Mouse (Mus musculus) right cerebral cortex, postnatal 10 days (tissue): ENCODE measurements around the gene Src.
A peak's percentile ranks its signal among the peaks of the same experiment; 100 is the strongest.
"Not testable (repeated sequence)": the region's sequence is repeated elsewhere in the genome, so short reads cannot be mapped to it uniquely, and the experiment has no call there.

ENCODE experiments used
- DNase-seq, 2 experiments: peaks; one replicate each; pipeline ENCODE4 v3.0.0; 2021; ENCODE audit warnings: low spot score in 2 of 2

Src gene

GRCm38 (mm10) chr2:157418206-157418605, at the start of gene Src:
Gene Src (plus strand): TSS chr2:157418444.
- no peak for DNase-seq

- no peak for DNase-seq
These were observed 46.5 kb upstream of the Src start for GRCm38 (mm10) chr2:157371696-157372095.

- DNase-seq: no peak
These were observed 44.6 kb upstream of the Src start for GRCm38 (mm10) chr2:157373681-157374080.

GRCm38 (mm10) chr2:157375051-157375450, 43.2 kb upstream of the Src start:
- no peak for DNase-seq

GRCm38 (mm10) chr2:157375794-157376757, 42.2 kb upstream of the Src start:
- no peak for DNase-seq

GRCm38 (mm10) chr2:157376995-157377394, 41.2 kb upstream of the Src start:
- no peak for DNase-seq

GRCm38 (mm10) chr2:157384836-157385235, 33.4 kb upstream of the Src start:
- DNase-seq: no peak

- not testable (repeated sequence) for DNase-seq
These were observed 29.2 kb upstream of the Src start for GRCm38 (mm10) chr2:157388901-157389590.

GRCm38 (mm10) chr2:157389591-157389921, 28.7 kb upstream of the Src start:
- no peak for DNase-seq

GRCm38 (mm10) chr2:157392331-157392730, 25.9 kb upstream of the Src start:
- DNase-seq: no peak

GRCm38 (mm10) chr2:157393549-157393948, 24.7 kb upstream of the Src start:
- DNase-seq: no peak

GRCm38 (mm10) chr2:157394868-157395267, 23.4 kb upstream of the Src start:
- DNase-seq: no peak

- no peak for DNase-seq
These were observed 22.9 kb upstream of the Src start for GRCm38 (mm10) chr2:157395371-157395770.

- no peak for DNase-seq
These were observed 22.3 kb upstream of the Src start for GRCm38 (mm10) chr2:157395960-157396359.

- DNase-seq: no peak
These were observed 20.9 kb upstream of the Src start for GRCm38 (mm10) chr2:157397376-157397775.

- DNase-seq: no peak
These were observed 19.7 kb upstream of the Src start for GRCm38 (mm10) chr2:157398539-157398938.

GRCm38 (mm10) chr2:157399797-157400196, 18.4 kb upstream of the Src start:
- DNase-seq: peak in 1 of 2 experiments; percentile 48

- DNase-seq: no peak
These were observed 17.8 kb upstream of the Src start for GRCm38 (mm10) chr2:157400491-157400890.

GRCm38 (mm10) chr2:157401261-157401660, 17.0 kb upstream of the Src start:
- no peak for DNase-seq

- no peak for DNase-seq
These were observed 10.6 kb upstream of the Src start for GRCm38 (mm10) chr2:157407596-157407995.

- DNase-seq: peak in 1 of 2 experiments; percentile 41
These were observed 8.3 kb upstream of the Src start for GRCm38 (mm10) chr2:157409793-157410533.

GRCm38 (mm10) chr2:157411151-157411693, 7.0 kb upstream of the Src start:
- no peak for DNase-seq
